Mouse (Mus musculus): ENCODE results near the gene Ptpra. TPM values are rescaled to one million over a fixed set of nuclear protein-coding genes. Genes with fewer than 3 reads are reported as not detected.

Ptpra gene
- total and polyA plus RNA-seq, 3 experiments = 38.5 to 73.3 (median 40.4) TPM

GRCm38 (mm10) chr2:130588373-130588772 is 138.3 kb downstream of the Ptpra start:
- dilution Hi-C loops (cut with MboI; ENCODE audit: extremely low pct_ligation_motif_present, extremely low pct_unique_long_range_greater_than_20kb, low sequenced_read_pairs) = no loop called here
- H3K36me3 ChIP-seq (replicated peaks in 1 of 2; ENCODE audit: control insufficient read depth in 1 of 2, insufficient read depth in 1 of 2, low read length in 1 of 2) = peaks cover 20 to 41% of the 10 kb centered on the region in 2 experiments
- H3K4me2 ChIP-seq (ENCODE audit: insufficient read depth, low read depth, poor library complexity, severe bottlenecking) = no peak overlapping the region
- no peaks in the 10 kb centered on the region for H3K27me3 ChIP-seq (replicated peaks)
- in situ Hi-C loops (cut with MboI; ENCODE audit: low pct_ligation_motif_present, low pct_unique_long_range_greater_than_20kb, low sequenced_read_pairs) = no loop called here
- no peak overlapping the region for H3K9ac ChIP-seq (ENCODE audit: insufficient read depth, low read depth)
- H3K9me3 ChIP-seq (replicated peaks; ENCODE audit: low read length) = no peaks in the 10 kb centered on the region
- no peaks in the 10 kb centered on the region for H3K79me2 ChIP-seq (replicated peaks; ENCODE audit: control insufficient read depth, extremely low read depth, insufficient read depth, poor library complexity, severe bottlenecking)
- TF ChIP-seq MXI1 (IDR thresholded peaks at IDR 0.05; ENCODE audit: low read depth, low read length) = no peak
- H3K4me3 ChIP-seq (replicated peaks in 1 of 3; ENCODE audit: low read depth in 2 of 3, low read length in 2 of 3, poor library complexity in 1 of 3) = no peak overlapping the region
- no peak overlapping the region for H3K27ac ChIP-seq (ENCODE audit: insufficient read depth, low read depth)
- no peak for DNase-seq (ENCODE audit: extremely low read depth)
- H3K4me1 ChIP-seq (ENCODE audit: control insufficient read depth in 1 of 2, insufficient read depth in 2 of 2) = no peaks in the 10 kb centered on the region

GRCm38 (mm10) chr2:130589157-130589556 is 139.1 kb downstream of the Ptpra start:
- H3K27ac ChIP-seq (ENCODE audit: insufficient read depth, low read depth) = no peak overlapping the region
- dilution Hi-C loops (cut with MboI; ENCODE audit: extremely low pct_ligation_motif_present, extremely low pct_unique_long_range_greater_than_20kb, low sequenced_read_pairs) (no loop called here), in situ Hi-C loops (cut with MboI; ENCODE audit: low pct_ligation_motif_present, low pct_unique_long_range_greater_than_20kb, low sequenced_read_pairs) (no loop called here)

GRCm38 (mm10) chr2:130589761-130590160 is 139.7 kb downstream of the Ptpra start:
- H3K36me3 ChIP-seq (replicated peaks in 1 of 2; ENCODE audit: control insufficient read depth in 1 of 2, insufficient read depth in 1 of 2, low read length in 1 of 2) = peaks cover 25 to 50% of the 10 kb centered on the region in 2 experiments
- dilution Hi-C loops (cut with MboI; ENCODE audit: extremely low pct_ligation_motif_present, extremely low pct_unique_long_range_greater_than_20kb, low sequenced_read_pairs) (no loop called here), in situ Hi-C loops (cut with MboI; ENCODE audit: low pct_ligation_motif_present, low pct_unique_long_range_greater_than_20kb, low sequenced_read_pairs) (loop anchor here (10.0 kb wide), 1 partner anchor 175 kb away; no protein-coding TSS in a partner anchor)
- H3K27ac ChIP-seq (ENCODE audit: insufficient read depth, low read depth) = no peak overlapping the region
- no peaks in the 10 kb centered on the region for H3K79me2 ChIP-seq (replicated peaks; ENCODE audit: control insufficient read depth, extremely low read depth, insufficient read depth, poor library complexity, severe bottlenecking)
- TF ChIP-seq SMC3 (IDR thresholded peaks at IDR 0.05; ENCODE audit: low read depth, low read length) (no peak), JUND (conservative IDR thresholded peaks at IDR 0.05; ENCODE audit: low read depth, low read length) (no peak), PAX5 (IDR thresholded peaks at IDR 0.05; ENCODE audit: low read length) (no peak), NELFE (IDR thresholded peaks at IDR 0.05; ENCODE audit: low read depth, low read length) (no peak)
- no peak overlapping the region for H3K4me3 ChIP-seq (replicated peaks in 1 of 3; ENCODE audit: low read depth in 2 of 3, low read length in 2 of 3, poor library complexity in 1 of 3)
- H3K9me3 ChIP-seq (replicated peaks; ENCODE audit: low read length) = no peaks in the 10 kb centered on the region
- H3K4me2 ChIP-seq (ENCODE audit: insufficient read depth, low read depth, poor library complexity, severe bottlenecking) = no peak overlapping the region
- H3K4me1 ChIP-seq (ENCODE audit: control insufficient read depth in 1 of 2, insufficient read depth in 2 of 2) = no peaks in the 10 kb centered on the region
- H3K27me3 ChIP-seq (replicated peaks) = no peaks in the 10 kb centered on the region
- DNase-seq (ENCODE audit: extremely low read depth) = no peak
- H3K9ac ChIP-seq (ENCODE audit: insufficient read depth, low read depth) = no peak overlapping the region

More at GRCm38 (mm10) chr2:130589157-130589556, 139.1 kb downstream of the Ptpra start:
- Histone ChIP-seq H3K4me2 (ENCODE audit: insufficient read depth, low read depth, poor library complexity, severe bottlenecking) (no peak overlapping the region), H3K27me3 (replicated peaks) (no peaks in the 10 kb centered on the region), H3K4me1 (ENCODE audit: control insufficient read depth in 1 of 2, insufficient read depth in 2 of 2) (no peaks in the 10 kb centered on the region), H3K9me3 (replicated peaks; ENCODE audit: low read length) (no peaks in the 10 kb centered on the region), H3K79me2 (replicated peaks; ENCODE audit: control insufficient read depth, extremely low read depth, insufficient read depth, poor library complexity, severe bottlenecking) (no peaks in the 10 kb centered on the region), H3K9ac (ENCODE audit: insufficient read depth, low read depth) (no peak overlapping the region), H3K4me3 (replicated peaks in 1 of 3; ENCODE audit: low read depth in 2 of 3, low read length in 2 of 3, poor library complexity in 1 of 3) (no peak overlapping the region), H3K36me3 (replicated peaks in 1 of 2; ENCODE audit: control insufficient read depth in 1 of 2, insufficient read depth in 1 of 2, low read length in 1 of 2) (peaks cover 25 to 46% of the 10 kb centered on the region in 2 experiments)
- no peak for DNase-seq (ENCODE audit: extremely low read depth)
- TF ChIP-seq POLR2AphosphoS2 (IDR thresholded peaks at IDR 0.05; ENCODE audit: low read depth, low read length) (peak; percentile 41; the same call in 1 of the 2 replicates), NRF1 (IDR thresholded peaks at IDR 0.05; ENCODE audit: low read depth, low read length) (no peak)

Data from CH12.LX (cell line).